Mouse (Mus musculus) right cerebral cortex, postnatal 14 days (tissue): ENCODE measurements at regions not wholly inside any gene's neighbourhood (a gene's known extent, or its start where the extent isn't known, plus 50 kb on each side); places are given as distances from the start of the nearest gene placed in this dataset.
A peak's percentile ranks its signal among the peaks of the same experiment; 100 is the strongest.
"Not testable (repeated sequence)": the region's sequence is repeated elsewhere in the genome, so short reads cannot be mapped to it uniquely, and the experiment has no call there.

ENCODE experiments used
- DNase-seq: peaks from one replicate; pipeline ENCODE4 v3.0.0; 2022

DNA sequence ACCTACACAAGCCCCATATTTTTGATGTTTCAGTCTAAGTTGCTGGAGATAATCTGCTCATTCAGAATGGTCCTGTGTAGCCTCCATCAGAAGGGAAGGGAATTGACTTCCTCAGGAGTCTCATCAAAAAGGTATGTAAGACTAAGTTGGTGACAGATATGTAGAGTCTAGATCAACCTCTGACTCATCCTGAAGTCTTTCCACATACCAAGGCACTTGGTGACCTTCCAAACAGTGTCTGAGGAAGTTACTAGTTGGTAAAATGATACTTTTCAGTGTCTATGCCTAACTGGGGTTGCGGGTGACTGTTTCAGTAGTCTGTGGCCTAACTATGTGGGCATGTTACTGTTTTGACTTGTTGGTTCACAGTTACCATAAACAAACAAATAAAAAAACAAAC is 133.0 kb upstream of the Plcb4 start:
- no peak for DNase-seq

DNA sequence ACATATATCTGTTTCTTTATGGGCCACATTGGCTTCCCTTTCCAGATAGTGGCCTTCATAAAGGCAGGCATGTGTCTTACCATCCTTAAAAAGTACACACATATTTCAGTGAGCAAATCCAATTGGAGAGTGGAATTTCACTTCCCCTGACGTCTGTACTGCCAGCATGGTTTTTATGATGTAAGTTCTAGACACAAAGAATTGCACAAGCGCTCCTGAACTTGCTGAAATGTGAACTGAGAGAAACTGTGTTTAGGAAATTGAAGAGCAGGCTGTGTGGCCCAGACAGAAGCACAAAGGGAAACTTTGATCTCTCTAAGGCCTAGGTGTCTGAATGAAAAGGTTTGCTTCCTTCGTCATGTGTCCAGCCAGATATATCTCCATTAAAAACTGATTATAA is 129.2 kb upstream of the Plcb4 start:
- no peak for DNase-seq

DNA sequence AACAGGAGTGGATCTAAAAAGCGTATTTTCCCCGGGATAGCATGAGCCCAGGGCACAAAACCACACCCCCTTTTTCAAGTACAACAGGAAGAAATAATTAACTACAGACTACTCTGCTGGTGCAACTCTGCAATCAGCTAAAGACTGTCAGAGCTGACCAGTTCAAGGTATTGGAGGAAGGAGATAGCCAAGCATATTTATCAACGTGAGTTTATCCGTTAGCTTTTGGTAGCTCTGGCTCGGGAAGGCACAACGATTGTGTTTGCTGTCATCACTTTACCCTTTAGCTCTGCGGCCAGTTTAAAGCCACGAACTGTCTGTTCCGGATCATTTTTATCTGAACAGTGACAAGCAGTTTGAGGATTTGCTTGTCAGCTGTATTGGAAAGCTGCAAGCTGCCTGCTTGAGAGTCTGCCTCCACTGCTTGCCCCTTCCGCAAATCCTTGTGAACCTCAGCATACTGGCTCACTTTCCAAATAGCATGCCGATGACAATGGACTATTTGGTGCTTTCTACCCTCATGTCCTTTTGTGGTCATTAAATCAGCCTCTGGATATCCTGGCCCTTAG is 122.4 kb upstream of the Plcb4 start:
- DNase-seq: no peak

DNA sequence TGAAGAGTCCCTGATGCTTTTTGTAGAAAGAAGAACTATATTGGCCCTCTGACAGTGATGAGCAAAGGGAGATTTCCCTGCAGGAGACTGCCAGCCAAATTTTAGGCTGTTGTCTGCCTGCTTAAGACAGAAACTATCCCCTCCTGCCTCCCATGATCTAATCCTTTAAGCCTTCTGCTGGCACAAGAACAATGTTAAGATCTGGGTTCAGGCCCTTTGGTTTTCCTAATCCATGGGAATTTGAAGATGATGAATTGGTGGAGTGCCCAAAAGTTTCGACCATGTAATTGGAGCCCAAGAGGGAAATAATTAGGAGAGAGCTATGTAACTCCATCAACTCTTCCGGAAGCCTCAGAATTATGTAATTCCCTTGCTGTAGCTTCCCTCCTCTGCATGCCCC is 120.8 kb upstream of the Plcb4 start:
- DNase-seq: no peak

DNA sequence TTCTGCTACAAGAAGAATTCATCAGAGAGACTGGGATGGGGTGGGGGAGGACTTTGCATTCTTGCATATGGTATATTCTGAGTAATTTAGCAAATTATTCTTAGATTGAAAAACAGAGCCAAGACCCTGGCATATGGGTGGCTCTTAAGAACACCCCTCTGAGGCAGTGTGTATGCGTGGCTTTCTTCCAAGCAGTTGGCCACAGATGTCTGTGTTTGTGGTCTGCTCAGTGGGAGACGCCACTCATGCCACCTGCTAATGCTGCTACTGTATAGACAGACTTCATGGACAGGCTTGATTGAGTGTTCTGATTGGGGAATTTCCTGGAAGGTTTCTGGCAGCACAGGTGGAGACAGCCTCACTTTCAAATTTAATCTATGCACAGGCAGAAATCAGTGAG is 117.8 kb upstream of the Plcb4 start:
- DNase-seq: peak; percentile 13

DNA sequence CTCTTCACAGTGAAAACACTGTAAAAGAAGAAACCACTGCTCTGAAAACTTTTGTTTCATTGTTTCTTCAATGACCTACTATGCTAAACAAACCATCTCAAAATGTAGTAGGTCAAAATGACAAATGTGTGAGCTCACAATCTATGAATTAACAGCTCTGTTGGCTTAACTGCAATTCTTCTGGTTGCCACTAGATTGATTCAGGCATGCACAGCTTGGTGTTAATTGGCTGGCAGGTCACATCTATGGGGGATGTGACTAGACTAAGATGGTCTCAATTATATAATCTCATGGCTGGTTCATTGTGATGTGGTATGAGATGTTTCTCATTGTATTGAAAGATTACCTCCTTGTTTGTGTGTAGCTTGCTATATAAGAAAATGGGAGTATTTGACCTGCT is 116.9 kb upstream of the Plcb4 start:
- DNase-seq: no peak

DNA sequence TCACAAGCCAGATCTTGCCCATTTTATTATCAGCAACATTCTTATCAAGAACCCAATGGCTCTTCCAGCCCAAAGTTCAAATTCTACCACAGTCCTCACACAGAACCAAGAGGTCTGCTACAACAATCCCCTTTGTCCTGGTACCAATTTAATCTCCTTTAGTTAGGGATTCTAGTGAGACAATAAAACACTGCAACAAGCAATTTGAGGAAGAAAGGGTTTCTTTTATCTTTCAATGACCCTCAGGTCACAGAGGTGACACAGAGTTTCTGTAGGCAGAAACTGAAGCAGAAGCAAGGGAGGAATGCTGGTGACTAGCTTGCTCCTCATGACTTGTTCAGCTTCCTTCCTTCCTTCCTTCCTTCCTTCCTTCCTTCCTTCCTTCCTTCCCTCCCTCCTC is 113.9 kb upstream of the Plcb4 start:
- no peak for DNase-seq

DNA sequence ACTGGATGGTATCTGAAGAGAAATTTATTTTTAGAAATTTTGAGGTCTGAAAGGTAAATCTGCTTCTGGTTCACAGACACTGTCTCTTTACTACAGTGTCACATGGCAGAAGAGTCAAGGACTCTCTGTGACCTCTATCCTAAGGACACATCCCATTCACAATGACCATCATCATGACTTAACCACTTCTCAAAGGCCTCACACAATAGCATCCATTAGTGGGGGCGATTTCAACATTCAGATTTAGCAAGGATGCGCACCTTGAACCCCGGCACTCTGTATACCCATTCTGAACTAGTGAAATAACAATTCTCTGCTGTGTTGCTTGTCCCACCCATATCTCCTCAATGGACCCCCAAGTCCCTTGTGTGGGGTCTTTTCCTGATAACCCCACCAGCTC is 110.8 kb upstream of the Plcb4 start:
- DNase-seq: no peak

DNA sequence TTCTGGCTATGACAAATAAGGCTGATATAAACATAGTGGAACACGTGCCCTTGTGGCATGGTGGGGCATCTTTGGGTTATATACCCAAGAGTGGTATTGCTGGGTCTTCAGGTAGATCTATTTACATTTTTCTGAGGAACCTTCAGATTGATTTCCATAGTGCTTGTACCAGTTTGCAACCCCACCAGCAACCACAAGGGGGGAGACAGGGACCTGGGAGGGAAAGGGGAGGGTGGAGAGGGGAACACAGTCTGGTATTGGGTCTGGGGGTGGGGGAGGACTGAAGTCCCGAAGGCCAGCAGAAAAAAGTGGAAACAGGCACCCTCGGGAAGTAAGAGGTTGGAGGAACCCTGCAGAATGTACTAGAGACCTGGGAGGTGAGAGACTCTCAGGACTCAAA is 105.8 kb upstream of the Plcb4 start:
- DNase-seq: no peak

DNA sequence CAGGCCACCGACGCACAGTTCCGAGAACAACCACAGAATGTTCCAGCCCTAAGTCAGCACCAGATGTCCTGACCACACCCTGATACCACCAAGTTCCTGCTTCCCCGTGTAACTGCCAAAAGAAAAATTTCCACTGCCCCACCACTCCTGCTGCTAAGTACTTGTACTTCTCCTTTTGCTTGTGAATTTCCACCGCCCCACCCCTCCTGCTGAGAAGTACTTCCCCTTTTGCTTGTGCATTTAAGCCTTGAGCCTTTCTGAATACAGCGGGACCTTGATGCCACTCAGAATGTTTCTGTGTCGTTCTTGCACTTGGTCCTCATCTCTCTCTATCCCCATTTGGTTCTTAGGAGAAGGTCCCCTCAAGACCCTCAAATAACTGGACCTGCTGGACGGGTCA is 100.8 kb upstream of the Plcb4 start:
- not testable (repeated sequence) for DNase-seq

DNA sequence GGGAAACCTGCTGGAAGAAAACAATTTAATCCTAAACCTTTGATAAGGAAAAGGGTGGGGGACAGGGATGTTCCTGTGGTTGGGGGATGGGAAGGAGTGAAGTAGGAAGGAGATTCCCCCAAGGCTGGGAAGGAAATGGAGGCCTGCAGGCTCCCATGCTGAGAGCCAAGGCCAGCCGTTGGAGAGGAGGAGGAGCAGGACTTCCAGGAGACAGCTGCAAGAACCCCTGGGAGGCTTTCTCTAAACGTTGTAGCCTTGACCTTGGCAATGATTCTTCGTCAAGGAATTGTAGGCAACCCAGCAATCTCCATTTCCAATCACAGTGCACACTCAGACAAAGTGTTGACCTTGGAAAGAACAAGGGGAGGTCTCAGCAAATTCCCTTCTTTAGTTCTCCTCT is 99.5 kb upstream of the Plcb4 start:
- no peak for DNase-seq

DNA sequence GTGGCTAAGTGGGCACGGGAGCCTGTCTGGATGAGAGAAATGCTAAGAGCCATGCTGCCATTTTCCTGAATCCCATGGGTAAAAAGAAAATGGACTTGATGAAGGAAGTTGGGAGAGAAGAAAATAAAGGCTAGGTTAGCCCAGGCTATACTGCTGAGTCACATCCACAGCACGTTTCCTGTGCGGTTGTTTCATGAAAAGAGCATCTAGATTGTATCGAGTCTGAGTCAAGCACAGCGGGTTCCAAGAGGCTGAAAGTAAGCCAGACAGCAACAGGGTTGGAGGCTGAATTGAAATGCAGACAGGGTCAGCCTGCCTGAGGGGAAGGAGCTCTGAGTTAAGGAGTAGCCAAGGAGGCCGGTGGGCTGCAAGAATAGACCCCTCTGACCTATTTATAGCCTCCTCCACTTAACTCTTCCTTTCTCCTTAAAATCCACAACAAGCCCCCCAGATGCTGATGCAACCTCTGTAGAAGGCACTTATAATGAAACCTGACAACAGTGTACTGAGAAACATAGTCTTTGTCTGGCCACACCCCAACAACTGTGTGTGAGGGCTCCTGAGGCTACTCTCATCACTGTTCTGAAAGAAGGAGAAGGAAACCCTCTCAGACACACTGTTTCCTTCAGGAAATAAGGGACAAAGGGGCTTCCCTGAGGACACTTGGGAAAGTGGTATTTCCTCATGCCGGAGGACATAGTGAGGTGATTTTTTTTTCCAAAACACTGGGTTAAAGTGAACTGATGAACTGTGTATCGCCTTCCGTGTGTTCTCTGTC is 98.7 kb upstream of the Plcb4 start:
- DNase-seq: no peak

DNA sequence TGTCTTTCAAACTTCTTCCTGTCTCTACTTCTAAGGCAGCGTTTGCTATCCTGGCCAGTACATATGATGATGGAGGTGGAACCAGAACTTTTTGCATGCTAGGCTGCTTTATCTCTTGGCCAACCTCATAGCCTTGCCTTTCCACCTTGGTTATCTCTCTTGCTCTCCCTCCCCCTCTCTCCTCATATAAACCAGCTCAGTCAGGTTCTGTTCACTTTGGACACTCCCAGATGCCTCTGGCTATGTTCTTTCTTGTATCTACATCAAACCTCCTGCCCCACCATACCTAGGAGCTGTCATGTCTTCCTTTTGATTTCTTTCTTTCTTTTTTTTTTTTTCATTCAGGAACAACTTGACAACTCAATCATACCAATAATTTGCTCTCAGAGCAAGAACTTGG is 98.0 kb upstream of the Plcb4 start:
- DNase-seq: no peak

DNA sequence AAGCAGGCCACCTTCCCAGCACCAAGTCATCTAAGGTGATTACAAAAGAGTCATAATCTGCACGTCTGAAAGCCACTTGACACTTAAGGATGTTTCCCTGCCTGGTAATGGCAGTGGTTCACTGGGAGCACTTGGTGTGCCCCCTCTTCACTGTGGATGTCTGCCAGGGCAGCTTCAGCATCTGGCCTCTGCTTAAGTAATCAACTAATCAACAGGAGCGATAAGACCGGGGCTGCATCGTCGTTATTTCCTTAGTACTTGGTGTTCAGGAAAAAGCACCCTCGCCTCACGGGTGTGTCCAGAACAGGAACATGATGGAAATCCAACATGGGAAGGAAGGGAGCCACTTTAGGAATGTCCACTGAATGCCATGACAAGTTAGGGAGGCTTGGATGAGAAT is 97.1 kb upstream of the Plcb4 start:
- no peak for DNase-seq

DNA sequence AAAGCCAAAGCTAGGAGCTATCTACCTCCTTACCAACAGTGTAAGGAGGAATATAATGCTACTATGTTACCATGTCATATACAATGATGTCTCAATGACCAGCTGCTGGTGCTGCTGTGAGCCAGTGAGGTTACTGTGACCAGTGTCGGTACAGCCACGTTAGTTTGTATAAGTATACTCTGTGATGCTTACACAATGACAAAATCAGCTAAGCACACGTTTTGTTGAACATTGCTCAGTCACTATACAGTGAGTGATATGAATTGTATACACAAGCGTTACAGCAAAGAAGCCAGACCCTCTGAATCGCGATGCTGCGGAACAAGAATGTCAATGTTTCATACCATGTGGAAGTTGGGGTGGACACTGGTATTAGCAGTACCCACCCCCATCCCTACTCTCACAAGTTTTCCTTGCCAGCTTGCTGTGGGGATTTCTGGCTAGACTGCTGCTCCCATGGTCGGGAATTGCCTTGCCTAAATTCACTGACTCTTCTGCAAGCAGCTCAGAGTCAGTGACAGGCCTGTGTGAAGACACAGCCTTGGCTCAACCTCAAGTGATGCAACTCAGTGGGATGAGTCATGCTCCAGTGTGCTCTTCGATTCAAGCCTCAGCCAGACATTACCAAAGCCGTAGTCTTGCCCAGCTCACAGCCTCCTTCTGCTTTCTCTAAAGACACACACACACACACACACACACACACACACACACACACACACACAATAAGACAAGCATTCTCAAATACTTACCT is 96.5 kb upstream of the Plcb4 start:
- peak; percentile 15 for DNase-seq

DNA sequence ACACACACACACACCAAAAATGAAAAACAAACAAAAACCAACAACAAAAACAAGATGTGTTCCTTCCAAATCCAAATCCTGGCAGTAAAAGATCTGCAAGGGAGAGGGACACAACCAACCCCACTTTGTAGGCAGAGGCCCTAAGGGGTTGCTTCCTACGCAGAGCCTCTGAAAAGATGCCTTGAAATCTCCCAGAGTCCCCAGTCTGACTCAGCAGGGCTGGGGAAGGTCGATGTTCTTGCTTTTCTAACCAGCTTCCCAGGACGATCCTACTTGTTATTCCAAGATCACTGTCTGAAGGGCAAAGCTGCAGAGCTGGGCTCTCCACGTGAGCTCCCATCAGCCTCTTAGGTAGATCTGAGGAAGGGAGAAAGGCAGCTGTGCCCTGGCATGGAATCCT is 94.6 kb upstream of the Plcb4 start:
- no peak for DNase-seq

DNA sequence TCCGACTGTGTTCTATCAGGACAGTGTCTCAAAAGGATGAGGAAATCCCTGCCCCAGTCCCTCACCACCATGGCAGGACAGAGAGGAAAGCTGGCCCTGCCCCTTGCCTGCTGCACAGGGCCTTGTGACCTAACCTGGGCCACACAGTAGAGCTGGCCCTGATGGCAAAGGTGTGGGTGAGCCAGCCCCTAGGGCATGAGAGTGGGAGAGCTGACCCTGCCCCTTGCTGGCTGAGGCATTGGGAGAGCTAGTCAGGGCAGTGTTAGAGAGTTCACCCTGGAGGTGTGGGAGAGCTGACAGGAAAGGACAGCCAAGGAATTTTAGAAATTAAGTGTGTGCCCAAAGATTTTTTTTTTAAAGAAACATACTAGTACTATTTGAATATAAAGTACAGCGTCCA is 90.5 kb upstream of the Plcb4 start:
- DNase-seq: no peak

DNA sequence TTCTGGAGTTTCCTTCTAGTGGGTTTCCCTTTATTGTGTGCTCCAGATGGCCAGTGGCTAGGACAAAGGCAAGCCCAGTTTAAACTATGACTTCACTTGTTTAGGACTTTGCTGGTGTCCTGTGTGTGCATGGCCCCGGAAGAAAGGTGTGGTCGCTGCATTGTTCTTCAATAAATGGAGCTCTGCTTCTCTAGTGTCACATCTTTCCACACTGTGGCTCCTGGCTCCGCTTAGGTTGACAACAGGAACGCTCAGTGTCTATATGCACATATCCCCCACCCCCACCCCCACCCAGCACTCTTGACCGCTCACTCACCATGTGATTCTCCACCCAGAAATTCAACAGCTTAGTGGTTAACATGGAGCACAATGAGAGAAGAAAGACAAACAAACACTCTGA is 87.2 kb upstream of the Plcb4 start:
- no peak for DNase-seq

DNA sequence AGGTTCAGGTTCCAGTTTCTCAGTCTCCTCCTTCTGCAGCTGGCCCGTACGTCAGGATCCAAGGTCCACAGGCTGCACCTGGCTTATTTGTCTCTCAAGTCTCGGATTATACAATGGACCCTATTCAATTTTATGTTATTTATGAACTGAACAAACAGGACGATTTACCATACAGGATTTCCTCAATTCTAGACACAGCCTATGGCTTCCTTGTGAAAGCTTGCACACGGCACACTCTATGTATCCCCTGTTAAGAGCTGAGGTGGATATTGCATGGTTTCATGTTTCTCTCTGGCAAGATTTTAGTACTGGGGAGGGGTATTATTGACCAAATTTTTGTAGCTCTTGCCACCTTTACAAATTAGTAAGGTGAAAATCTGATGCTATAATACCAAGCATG is 81.6 kb upstream of the Plcb4 start:
- DNase-seq: no peak

DNA sequence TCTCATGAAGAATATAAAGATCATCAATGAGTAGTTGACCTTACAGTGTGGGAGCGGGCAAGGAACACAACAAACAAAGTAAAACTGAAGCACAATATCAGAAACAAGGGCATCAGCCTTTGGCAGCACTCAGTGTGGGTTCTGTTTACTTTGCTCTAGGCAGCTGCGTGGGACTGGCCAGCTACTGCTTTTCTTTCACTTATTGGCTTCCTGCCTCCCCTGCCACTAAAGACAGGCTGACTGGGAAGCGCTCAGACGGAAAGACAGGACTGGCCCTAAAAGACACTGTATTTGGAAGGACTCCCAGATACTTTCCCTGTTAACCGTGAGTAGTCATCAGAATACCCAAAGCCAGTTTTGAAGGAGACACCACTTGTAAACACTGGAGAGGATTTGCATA is 80.7 kb upstream of the Plcb4 start:
- no peak for DNase-seq

DNA sequence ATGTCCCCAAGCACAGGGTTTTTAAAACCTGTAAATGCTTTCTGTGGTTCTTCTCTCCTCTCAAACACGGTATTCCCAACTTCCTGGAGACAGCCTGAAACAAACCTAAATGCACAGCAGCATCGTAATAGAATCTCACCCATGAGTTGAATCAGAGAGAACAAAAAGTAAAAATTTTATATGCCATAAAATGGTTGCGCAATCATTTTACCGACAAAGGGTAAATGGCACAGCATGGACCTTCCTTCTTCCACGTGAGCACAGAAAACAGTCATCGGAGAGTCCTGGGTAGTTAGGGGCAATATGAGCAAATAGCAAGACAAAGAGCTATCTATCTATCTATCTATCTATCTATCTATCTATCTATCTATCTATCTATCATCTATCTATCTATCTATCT is 79.3 kb upstream of the Plcb4 start:
- DNase-seq: no peak

DNA sequence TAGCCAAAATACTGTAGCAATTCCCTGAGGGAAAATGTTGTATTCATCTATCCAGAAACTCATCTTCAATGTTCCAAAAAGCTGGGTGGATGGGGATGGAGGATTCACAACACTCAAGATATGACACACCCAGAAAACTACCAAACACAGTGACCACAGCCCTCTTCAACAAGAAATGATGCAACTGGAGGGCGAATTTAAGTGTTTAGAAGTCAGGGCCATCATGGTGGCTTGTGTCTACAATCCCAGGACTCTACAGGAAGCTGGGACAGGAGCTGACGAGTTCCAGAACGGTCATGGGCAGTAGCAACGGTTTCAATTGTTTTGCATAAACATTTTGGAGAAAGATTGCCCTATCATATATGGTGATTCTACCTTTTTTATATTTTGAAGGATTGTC is 78.8 kb upstream of the Plcb4 start:
- no peak for DNase-seq

DNA sequence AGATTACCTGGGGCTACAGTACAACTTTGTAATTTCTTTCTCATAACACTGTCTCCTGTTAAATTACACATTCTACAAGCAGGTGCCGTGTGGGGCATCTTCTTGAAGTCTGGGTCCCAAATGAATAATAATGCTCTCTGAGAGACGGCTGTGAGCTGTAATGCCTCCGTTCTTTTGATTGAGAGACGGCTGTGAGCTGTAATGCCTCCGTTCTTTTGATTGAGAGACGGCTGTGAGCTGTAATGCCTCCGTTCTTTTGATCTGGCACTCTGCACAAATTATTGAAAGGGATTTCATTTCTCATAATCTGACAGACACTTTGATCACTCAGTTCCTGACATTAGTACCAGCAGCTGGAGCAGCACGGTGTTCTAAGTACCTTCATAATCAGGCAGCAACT is 76.5 kb upstream of the Plcb4 start:
- DNase-seq: no peak

DNA sequence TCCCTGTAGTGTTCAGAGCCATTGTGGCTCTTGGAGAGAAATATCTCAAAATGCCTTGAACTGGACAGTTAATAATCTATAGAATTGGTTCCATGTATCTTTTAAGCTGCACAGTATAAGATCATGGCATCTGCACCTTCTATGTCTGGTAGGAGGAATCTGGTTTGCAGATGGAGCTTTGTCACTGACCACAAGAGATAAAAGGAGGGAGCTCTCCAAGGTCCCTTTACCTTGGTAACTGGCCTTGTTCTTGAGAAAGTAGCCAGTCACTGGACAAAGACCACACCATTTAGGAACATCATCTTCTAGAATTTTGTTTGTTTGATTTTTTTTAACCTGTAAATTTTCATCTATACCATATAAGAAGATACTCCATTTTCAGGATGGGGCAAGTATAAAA is 52.5 kb upstream of the Plcb4 start:
- no peak for DNase-seq
